In the genomic region with DNA sequence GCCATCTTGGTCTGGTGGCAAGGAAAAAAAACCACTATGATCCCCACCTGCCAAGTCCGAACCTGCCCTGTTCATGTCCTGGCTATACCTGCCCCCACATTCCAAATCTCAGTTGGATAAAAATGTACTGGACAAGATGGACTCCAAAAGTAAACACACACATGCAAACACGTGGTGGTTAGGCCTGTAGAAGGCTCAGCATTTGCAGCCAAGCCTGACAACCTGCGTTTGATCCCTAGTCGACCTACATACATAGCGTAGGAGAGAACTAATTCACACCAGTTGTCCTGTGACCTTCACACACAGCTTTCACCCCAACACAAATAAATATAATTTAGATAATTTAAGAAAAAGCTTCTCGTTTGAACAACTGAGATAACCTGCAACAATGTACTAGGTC, we compare ENCODE assay signal across 10 mouse cellular contexts. TPM values are rescaled to one million over a fixed set of nuclear protein-coding genes. Genes with fewer than 3 reads are reported as not detected.
DNase-seq lines count a peak whose midpoint lies in the region; ATAC-seq lines count a peak whose summit lies in the region.
"Had no signal": no experiment of that assay in that cellular context is flagged by ENCODE, and none has a peak within 500 bp of the region (broad histone marks: within the 10 kb centered on the region; RNA-seq: fewer than 3 reads in every experiment).

No protein-coding gene starts in this region.

- peak overlapping the region; percentile 35 for H3K4me3 ChIP-seq in kidney, embryonic 16.5 days (ENCODE audit: low read length)
- H3K4me3 ChIP-seq in embryonic facial prominence, embryonic 13.5 days, result peak overlapping the region; percentile 59; the same call in 1 of the 2 replicates
- H3K4me3 ChIP-seq in hindbrain, embryonic 16.5 days (ENCODE audit: low read length), result no peak overlapping the region
- H3K4me3 ChIP-seq in midbrain, embryonic 15.5 days, result 0 out of 2 replicates have a peak overlapping the region, but pooled peaks have one; percentile 61

- H3K36me3 ChIP-seq in kidney, embryonic 16.5 days (ENCODE audit: insufficient read depth, low read length), result no peaks in the 10 kb centered on the region
- H3K36me3 ChIP-seq in embryonic facial prominence, embryonic 13.5 days, result no peaks in the 10 kb centered on the region
- H3K36me3 ChIP-seq in hindbrain, embryonic 16.5 days (ENCODE audit: control insufficient read depth, insufficient read depth, low read length), result 0 out of 2 replicates have a peak, but pooled peaks cover 8% of the 10 kb centered on the region
- no peaks in the 10 kb centered on the region for H3K36me3 ChIP-seq in midbrain, embryonic 15.5 days (replicated peaks)

- peaks cover 29% of the 10 kb centered on the region for H3K4me1 ChIP-seq in kidney, embryonic 16.5 days (ENCODE audit: insufficient read depth, low read length)
- H3K4me1 ChIP-seq in embryonic facial prominence, embryonic 13.5 days, result peaks cover 12% of the 10 kb centered on the region
- H3K4me1 ChIP-seq in hindbrain, embryonic 16.5 days (ENCODE audit: control insufficient read depth, insufficient read depth, low read depth, low read length), result no peaks in the 10 kb centered on the region
- H3K4me1 ChIP-seq in midbrain, embryonic 15.5 days, result peaks cover 13% of the 10 kb centered on the region

- no peak for DNase-seq in kidney, postnatal 14 days
- no peak for DNase-seq in frontal cortex, postnatal 10 days (ENCODE audit: low spot score in 2 of 2)
- no peak for DNase-seq in left cerebral cortex, postnatal 14 days (ENCODE audit: low spot score in 2 of 2)
- DNase-seq in B cell, adult 2 months, result no peak

- peaks cover 36% of the 10 kb centered on the region for H3K27me3 ChIP-seq in kidney, embryonic 16.5 days (ENCODE audit: insufficient read depth, low read length)
- H3K27me3 ChIP-seq in embryonic facial prominence, embryonic 13.5 days, result peaks cover 63% of the 10 kb centered on the region
- H3K27me3 ChIP-seq in hindbrain, embryonic 16.5 days (replicated peaks; ENCODE audit: control insufficient read depth, insufficient read depth, low read length), result peaks cover 51% of the 10 kb centered on the region
- H3K27me3 ChIP-seq in midbrain, embryonic 15.5 days (replicated peaks), result peaks cover 62% of the 10 kb centered on the region

- no peak overlapping the region for H3K9ac ChIP-seq in kidney, embryonic 16.5 days (replicated peaks; ENCODE audit: low read length)
- H3K9ac ChIP-seq in embryonic facial prominence, embryonic 13.5 days, result no peak overlapping the region
- H3K9ac ChIP-seq in hindbrain, embryonic 16.5 days (ENCODE audit: low read depth, low read length), result no peak overlapping the region
- H3K9ac ChIP-seq in midbrain, embryonic 15.5 days, result no peak overlapping the region

- peak overlapping the region; percentile 89 for H3K4me2 ChIP-seq in kidney, embryonic 16.5 days (replicated peaks; ENCODE audit: low read depth, low read length)
- H3K4me2 ChIP-seq in embryonic facial prominence, embryonic 13.5 days, result peak overlapping the region; percentile 69
- H3K4me2 ChIP-seq in hindbrain, embryonic 16.5 days (ENCODE audit: low read length), result peak overlapping the region; percentile 48
- peak overlapping the region; percentile 73 for H3K4me2 ChIP-seq in midbrain, embryonic 15.5 days

- no peak overlapping the region for H3K27ac ChIP-seq in kidney, embryonic 16.5 days (ENCODE audit: low read length)
- H3K27ac ChIP-seq in embryonic facial prominence, embryonic 13.5 days, result no peak overlapping the region
- no peak overlapping the region for H3K27ac ChIP-seq in hindbrain, embryonic 16.5 days (ENCODE audit: low read depth, low read length)
- no peak overlapping the region for H3K27ac ChIP-seq in midbrain, embryonic 15.5 days

- whole genome bisulfite sequencing in kidney, embryonic 16.5 days, result 53% methylated on average over 6 of the region's 6 CpGs
- WGBS in embryonic facial prominence, embryonic 13.5 days, result 49% methylated on average over 6 of the region's 6 CpGs
- 57% methylated on average over 6 of the region's 6 CpGs for WGBS in hindbrain, embryonic 16.5 days
- 55% methylated on average over 6 of the region's 6 CpGs for WGBS in midbrain, embryonic 15.5 days

- intact Hi-C loops in left cerebral cortex, postnatal 14 days (cut with DNase I), result no loop called here

- ATAC-seq in kidney, embryonic 16.5 days (ENCODE audit: low FRiP score, low TSS enrichment), result no peak
- ATAC-seq in embryonic facial prominence, embryonic 13.5 days (ENCODE audit: insufficient number of reproducible peaks, insufficient read depth, low FRiP score, low TSS enrichment, low read depth), result no peak
- ATAC-seq in hindbrain, embryonic 16.5 days, result no peak
- no peak for ATAC-seq in midbrain, embryonic 15.5 days (replicated peaks)

- no peaks in the 10 kb centered on the region for H3K9me3 ChIP-seq in kidney, embryonic 16.5 days (ENCODE audit: low read length)
- H3K9me3 ChIP-seq in embryonic facial prominence, embryonic 13.5 days, result no peaks in the 10 kb centered on the region
- H3K9me3 ChIP-seq in hindbrain, embryonic 16.5 days (ENCODE audit: control insufficient read depth, low read length), result no peaks in the 10 kb centered on the region; the same call in 1 of the 2 replicates
- H3K9me3 ChIP-seq in midbrain, embryonic 15.5 days, result no peaks in the 10 kb centered on the region

RNA-seq across cellular contexts. Expression of a gene that starts 3.5 kb away (rescaled TPM):
- polyA plus RNA-seq in kidney, embryonic 16.5 days (2015; fragmentation: Nextera tagmentation; extraction: Ambion mirVana), result 0.64 and 0.80 TPM in 2 replicates
- polyA plus RNA-seq in embryonic facial prominence, embryonic 13.5 days (2015; fragmentation: Nextera tagmentation; extraction: Ambion mirVana), result not detected in 2 replicates
- polyA plus RNA-seq in hindbrain, embryonic 16.5 days (2015; fragmentation: Nextera tagmentation; extraction: Ambion mirVana), result not detected in 2 replicates
- polyA plus RNA-seq in midbrain, embryonic 15.5 days (2015; fragmentation: Nextera tagmentation; extraction: Ambion mirVana), result not detected in 2 replicates
- total RNA-seq in left cerebral cortex, postnatal 14 days (2021), result not detected
- total RNA-seq: layer of hippocampus, postnatal 14 days had no signal
- polyA plus RNA-seq: thymus, adult 2 months had no signal

RNA-seq across cellular contexts. Expression of a gene that starts 4.9 kb away (rescaled TPM):
- 51.4 and 56.9 TPM in 2 replicates for polyA plus RNA-seq in kidney, embryonic 16.5 days (2015; fragmentation: Nextera tagmentation; extraction: Ambion mirVana)
- 61.5 and 70.6 TPM in 2 replicates for polyA plus RNA-seq in embryonic facial prominence, embryonic 13.5 days (2015; fragmentation: Nextera tagmentation; extraction: Ambion mirVana)
- 31.6 and 38.0 TPM in 2 replicates for polyA plus RNA-seq in hindbrain, embryonic 16.5 days (2015; fragmentation: Nextera tagmentation; extraction: Ambion mirVana)
- 63.9 and 64.7 TPM in 2 replicates for polyA plus RNA-seq in midbrain, embryonic 15.5 days (2015; fragmentation: Nextera tagmentation; extraction: Ambion mirVana)
- total RNA-seq in left cerebral cortex, postnatal 14 days (2021), result 10 to 100 TPM; 22.2 to 27.4 TPM

RNA-seq across cellular contexts. Expression of a gene that starts 23.3 kb away (rescaled TPM):
- 45.9 and 55.8 TPM in 2 replicates for polyA plus RNA-seq in kidney, embryonic 16.5 days (2015; fragmentation: Nextera tagmentation; extraction: Ambion mirVana)
- 32.0 and 40.3 TPM in 2 replicates for polyA plus RNA-seq in embryonic facial prominence, embryonic 13.5 days (2015; fragmentation: Nextera tagmentation; extraction: Ambion mirVana)
- 14.1 and 17.2 TPM in 2 replicates for polyA plus RNA-seq in hindbrain, embryonic 16.5 days (2015; fragmentation: Nextera tagmentation; extraction: Ambion mirVana)
- 13.4 and 15.7 TPM in 2 replicates for polyA plus RNA-seq in midbrain, embryonic 15.5 days (2015; fragmentation: Nextera tagmentation; extraction: Ambion mirVana)
- 10 to 100 TPM; 62.5 to 62.6 TPM for total RNA-seq in left cerebral cortex, postnatal 14 days (2021)
